Mouse (Mus musculus) liver, adult 2 months (tissue): ENCODE data around the gene Hoxc9. TPM values are rescaled to one million over a fixed set of nuclear protein-coding genes. Genes with fewer than 3 reads are reported as not detected.

Source experiments
- DNase-seq: peaks from one replicate; pipeline ENCODE4 v3.0.0-alpha.2; 2011; ENCODE audit warnings: low read depth, low spot score; ENCODE audit errors: extremely low read depth
- H3K27ac ChIP-seq: fragments of 200-500 bp; replicated peaks from 2 replicates; pipeline ENCODE4 v1.5.1; 2012; ENCODE audit warnings: low read depth, mild to moderate bottlenecking, control low read depth, inconsistent platforms, low read length; ENCODE audit not compliant: insufficient read depth
- H3K27me3 ChIP-seq: fragments of 200-500 bp; 2 replicates; pipeline ENCODE4 v1.6.1; 2012; ENCODE audit warnings: mild to moderate bottlenecking, moderate library complexity, low read length, inconsistent platforms; ENCODE audit not compliant: control insufficient read depth, insufficient read depth
- H3K36me3 ChIP-seq: fragments of 200-500 bp; 2 replicates; pipeline ENCODE4 v1.6.1; 2012; ENCODE audit warnings: low read length, inconsistent platforms; ENCODE audit not compliant: control insufficient read depth, insufficient read depth
- H3K4me1 ChIP-seq: fragments of 200-500 bp; 2 replicates; pipeline ENCODE4 v1.6.1; 2011; ENCODE audit warnings: low read length; ENCODE audit not compliant: control insufficient read depth, insufficient read depth
- H3K4me3 ChIP-seq: fragments of 200-500 bp; 2 replicates; pipeline ENCODE4 v1.5.1; 2011; ENCODE audit warnings: low read depth, mild to moderate bottlenecking, control low read depth, low read length, moderate library complexity; ENCODE audit not compliant: insufficient read depth
- H3K79me2 ChIP-seq: fragments of 200-500 bp; 2 replicates; pipeline ENCODE4 v1.6.1; 2012; ENCODE audit warnings: inconsistent platforms, mild to moderate bottlenecking, low read length, moderate library complexity; ENCODE audit not compliant: control insufficient read depth, insufficient read depth
- H3K9ac ChIP-seq: fragments of 200-500 bp; 2 replicates; pipeline ENCODE4 v1.6.1; 2012; ENCODE audit warnings: low read depth, mild to moderate bottlenecking, control low read depth, inconsistent platforms, low read length
- CTCF ChIP-seq: fragments of 200-500 bp; IDR thresholded peaks from 2 replicates; pipeline ENCODE4 v1.5.1; 2011; ENCODE audit warnings: low read depth, low read length, control low read depth
- POLR2A ChIP-seq: fragments of 200-500 bp; IDR thresholded peaks from 2 replicates; pipeline ENCODE4 v1.6.1; 2011; ENCODE audit warnings: low read length, control low read depth; ENCODE audit not compliant: insufficient read depth; ENCODE audit errors: extremely low read depth
- WGBS: fragments of 180-500 bp; shearing (Covaris S2); methylation state at CpG from one replicate; pipeline ENCODE4 v1.1.7; 2018; 5-methylcytosine and 5-hydroxymethylcytosine counted together
- polyA plus RNA-seq: library from polyadenylated mRNA; depleted of rRNA; stranded (reverse); fragments of >200 nt; gene quantifications from 2 replicates; pipeline ENCODE4 v1.2.3, GENCODE M21; 2012; rRNA removed
- total RNA-seq: library from RNA; depleted of rRNA; stranded (reverse); fragments of >200 nt; gene quantifications from 2 replicates; pipeline ENCODE4 v1.2.3, GENCODE M21; 2014; rRNA removed

Hoxc9 gene
- total RNA-seq (not detected in 2 replicates), polyA plus RNA-seq (not detected in 2 replicates)

DNA sequence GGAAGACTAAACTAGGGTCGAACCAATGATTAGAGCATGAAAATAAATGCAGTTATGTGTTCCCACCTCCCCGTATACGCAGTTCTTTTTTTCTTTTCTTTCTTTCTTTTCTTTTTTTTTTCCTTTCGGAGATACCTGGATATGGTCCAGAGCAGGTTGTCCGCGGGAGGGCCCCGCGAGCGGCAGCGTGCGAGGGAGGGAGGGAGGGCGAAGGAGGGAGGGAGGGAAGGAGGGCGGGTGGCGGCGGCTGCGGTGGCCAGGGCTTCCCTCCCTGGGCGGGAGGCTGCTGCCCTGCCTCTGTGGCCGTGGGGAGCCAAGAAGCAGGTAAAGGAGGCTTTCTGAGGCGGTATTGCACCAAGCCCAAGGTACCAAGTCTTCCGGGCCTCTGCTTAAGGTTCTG lies at the start of gene Hoxc9:
Hoxc9 (plus strand) TSS at position 269 of the 400 bp plus-strand sequence.
- H3K79me2 ChIP-seq, result no peaks in the 10 kb centered on the region
- no peak within 1 kb of the TSS for H3K27ac ChIP-seq
- H3K4me1 ChIP-seq, result no peaks in the 10 kb centered on the region
- TF ChIP-seq POLR2A (no peak), CTCF (no peak)
- peak within 1 kb of the TSS; percentile 20; the same call in 1 of the 2 replicates for H3K4me3 ChIP-seq
- H3K9ac ChIP-seq, result no peak within 1 kb of the TSS
- H3K36me3 ChIP-seq, result no peaks in the 10 kb centered on the region
- whole genome bisulfite sequencing, result 5% methylated on average over 19 of the region's 20 CpGs
- H3K27me3 ChIP-seq, result peaks cover 38% of the 10 kb centered on the region
- DNase-seq, result no peak

DNA sequence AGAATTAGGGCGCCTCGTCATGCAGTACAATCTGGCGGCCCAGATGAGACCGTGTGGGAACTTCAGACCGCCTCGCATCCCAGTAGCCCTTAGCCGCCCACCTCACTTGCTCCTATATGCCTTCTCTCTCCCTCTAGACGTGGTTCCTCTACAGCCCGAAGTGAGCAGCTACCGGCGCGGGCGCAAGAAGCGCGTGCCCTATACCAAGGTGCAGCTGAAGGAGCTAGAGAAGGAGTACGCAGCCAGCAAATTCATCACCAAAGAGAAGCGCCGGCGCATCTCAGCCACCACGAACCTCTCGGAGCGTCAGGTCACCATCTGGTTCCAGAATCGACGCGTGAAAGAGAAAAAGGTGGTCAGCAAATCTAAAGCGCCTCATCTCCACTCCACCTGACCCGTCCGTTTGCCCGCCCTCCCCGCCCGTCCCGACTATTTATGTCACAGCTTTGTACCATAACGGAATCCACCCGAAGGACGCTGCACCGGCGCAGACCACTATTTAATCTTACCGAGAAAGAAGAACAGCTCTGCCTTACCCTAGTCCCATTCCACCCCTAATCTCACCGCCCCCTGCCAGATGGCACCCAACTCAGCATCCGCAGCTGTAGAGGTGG lies 49.1 kb upstream of the Hoxc9 start:
- Histone ChIP-seq H3K9ac (no peak overlapping the region), H3K36me3 (no peaks in the 10 kb centered on the region), H3K4me1 (no peaks in the 10 kb centered on the region), H3K4me3 (no peak overlapping the region), H3K79me2 (no peaks in the 10 kb centered on the region), H3K27ac (no peak overlapping the region), H3K27me3 (peaks cover 21% of the 10 kb centered on the region; the same call in 1 of the 2 replicates)
- DNase-seq, result no peak
- WGBS, result 4% methylated on average over 40 of the region's 40 CpGs
- TF ChIP-seq POLR2A (no peak), CTCF (no peak)

DNA sequence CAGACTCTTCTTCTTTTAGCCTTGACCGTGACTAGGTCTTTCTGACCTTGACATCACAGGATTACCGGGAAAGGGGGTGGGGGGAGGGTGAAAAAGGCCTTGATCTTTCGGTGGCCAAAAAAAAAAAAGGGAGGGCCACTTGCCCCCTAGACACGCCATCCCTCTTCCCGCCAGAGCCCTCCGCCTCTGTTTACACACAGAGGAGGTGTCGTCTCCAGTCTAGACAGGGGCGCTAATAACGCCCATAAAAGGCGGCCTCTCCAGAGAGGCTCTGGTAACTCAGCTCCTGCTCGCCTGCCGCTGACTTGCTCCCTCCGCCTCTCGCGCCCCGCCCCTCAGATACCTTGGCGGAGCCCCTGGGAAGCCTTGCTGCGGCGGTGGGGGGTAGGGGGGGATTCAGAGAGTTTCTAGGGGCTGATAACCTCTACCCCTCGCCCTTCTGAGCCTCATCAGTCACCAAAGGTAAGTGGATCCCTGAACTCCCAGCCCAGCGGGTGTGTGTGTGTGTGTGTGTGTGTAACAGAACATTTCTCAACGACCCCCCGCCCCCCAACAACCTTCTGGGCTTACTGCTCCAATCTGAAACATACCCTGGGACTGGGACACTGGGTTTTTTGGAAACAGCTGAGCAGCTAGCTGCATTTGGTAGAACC lies 44.4 kb upstream of the Hoxc9 start:
- Histone ChIP-seq H3K4me1 (no peaks in the 10 kb centered on the region), H3K79me2 (0 out of 2 replicates have a peak, but pooled peaks cover under 1% of the 10 kb centered on the region), H3K27me3 (peaks cover 23% of the 10 kb centered on the region), H3K9ac (no peak overlapping the region), H3K4me3 (no peak overlapping the region), H3K36me3 (no peaks in the 10 kb centered on the region), H3K27ac (no peak overlapping the region)
- WGBS, result 4% methylated on average over 23 of the region's 23 CpGs
- DNase-seq, result no peak
- TF ChIP-seq POLR2A (no peak), CTCF (no peak)

DNA sequence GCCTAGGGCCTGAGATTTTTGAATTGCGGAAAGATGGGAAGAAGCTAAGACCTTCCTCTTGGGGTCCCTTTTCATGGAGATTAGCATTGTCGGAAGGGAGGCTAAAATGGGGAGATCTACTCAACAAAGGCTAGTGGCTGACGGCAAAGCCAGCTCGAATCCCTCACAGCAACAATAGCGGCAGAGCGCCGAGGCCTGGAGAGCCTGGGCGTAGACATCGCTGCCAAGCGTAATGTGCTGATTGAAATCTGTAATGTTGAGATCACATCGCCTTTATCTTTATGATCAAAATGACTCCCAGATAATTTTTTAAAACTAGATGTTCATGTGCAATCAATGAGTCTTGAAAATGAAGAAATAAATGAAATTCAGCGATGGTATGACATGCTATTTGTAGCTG lies 41.8 kb upstream of the Hoxc9 start:
- Histone ChIP-seq H3K27ac (no peak overlapping the region), H3K79me2 (0 out of 2 replicates have a peak, but pooled peaks cover 3% of the 10 kb centered on the region), H3K4me3 (no peak overlapping the region), H3K4me1 (no peaks in the 10 kb centered on the region), H3K27me3 (peaks cover 30% of the 10 kb centered on the region), H3K36me3 (no peaks in the 10 kb centered on the region), H3K9ac (no peak overlapping the region)
- no peak for TF ChIP-seq POLR2A
- TF ChIP-seq CTCF, result no peak
- DNase-seq, result no peak
- WGBS, result 6% methylated on average over 12 of the region's 12 CpGs

DNA sequence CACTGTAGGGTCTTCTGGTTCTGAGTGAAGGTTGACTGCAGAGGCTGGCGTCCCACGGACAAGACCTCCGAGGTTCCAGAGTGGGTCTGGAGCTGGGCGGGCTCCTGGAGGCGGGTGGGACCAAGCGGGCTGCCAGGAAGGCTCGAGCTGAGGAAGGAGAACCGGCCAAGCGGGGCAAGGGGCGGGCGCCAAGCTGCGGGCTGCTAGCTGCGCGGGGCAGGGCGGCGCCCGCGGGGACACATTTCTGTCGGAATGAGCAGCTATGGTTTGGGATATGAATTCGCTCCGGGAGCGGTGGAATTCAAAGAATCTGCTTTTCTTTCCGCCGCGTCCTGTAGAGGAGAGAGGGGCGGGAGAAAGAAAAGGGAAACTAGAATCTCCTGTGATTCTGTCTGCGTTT lies 41.3 kb upstream of the Hoxc9 start:
- Histone ChIP-seq H3K4me3 (no peak overlapping the region), H3K4me1 (no peaks in the 10 kb centered on the region), H3K9ac (no peak overlapping the region), H3K36me3 (no peaks in the 10 kb centered on the region), H3K27ac (no peak overlapping the region), H3K79me2 (0 out of 2 replicates have a peak, but pooled peaks cover 3% of the 10 kb centered on the region), H3K27me3 (peaks cover 32% of the 10 kb centered on the region)
- WGBS, result 2% methylated on average over 26 of the region's 27 CpGs
- TF ChIP-seq CTCF (no peak), POLR2A (no peak)
- DNase-seq, result no peak

DNA sequence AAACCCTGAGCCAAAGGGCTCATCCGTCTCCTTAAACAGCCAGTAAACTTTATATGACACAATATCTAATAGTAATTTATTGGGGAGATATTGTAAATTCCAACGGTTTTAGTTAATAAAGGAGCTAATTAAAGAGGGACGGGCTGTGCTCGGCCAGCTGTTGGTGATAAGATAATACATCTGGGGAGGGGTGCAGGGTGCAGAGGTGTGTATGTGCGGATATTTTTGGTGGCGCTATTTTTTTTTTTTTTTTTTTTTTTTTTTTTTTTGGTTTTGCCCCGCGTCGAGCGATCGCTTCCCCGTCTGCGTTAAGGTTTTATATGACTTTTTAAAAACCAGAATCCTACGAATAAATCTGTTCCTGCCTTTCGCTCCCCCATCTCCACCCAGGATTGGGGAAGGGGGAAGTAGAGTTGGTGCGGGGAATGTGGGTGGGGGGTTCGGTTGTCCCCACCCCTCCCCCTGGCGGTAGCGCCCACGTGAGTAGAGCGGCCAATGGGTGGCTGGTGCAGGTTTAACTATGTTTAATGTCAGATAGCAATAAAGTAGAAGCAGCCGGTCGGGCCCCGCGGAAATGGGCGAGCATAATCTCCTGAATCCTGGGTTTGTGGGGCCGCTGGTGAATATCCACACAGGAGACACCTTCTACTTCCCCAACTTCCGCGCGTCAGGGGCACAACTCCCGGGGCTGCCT lies 39.8 kb upstream of the Hoxc9 start, which contains the start of gene Hoxc12:
Hoxc12 (plus strand) TSS at position 479 of the 694 bp plus-strand sequence.
- no peak within 1 kb of the TSS for H3K27ac ChIP-seq
- TF ChIP-seq CTCF (no peak), POLR2A (no peak)
- H3K4me3 ChIP-seq, result no peak within 1 kb of the TSS
- 4% methylated on average over 31 of the region's 31 CpGs for WGBS
- H3K27me3 ChIP-seq, result peaks cover 29% of the 10 kb centered on the region
- DNase-seq, result no peak
- no peaks in the 10 kb centered on the region for H3K4me1 ChIP-seq
- H3K79me2 ChIP-seq, result 0 out of 2 replicates have a peak, but pooled peaks cover 3% of the 10 kb centered on the region
- no peaks in the 10 kb centered on the region for H3K36me3 ChIP-seq
- no peak within 1 kb of the TSS for H3K9ac ChIP-seq
